Mouse (Mus musculus) spleen, postnatal 14 days (tissue): ENCODE measurements at regions not wholly inside any gene's neighbourhood (a gene's known extent, or its start where the extent isn't known, plus 50 kb on each side); places are given as distances from the start of the nearest gene placed in this dataset.

ENCODE experiments used
- DNase-seq, 2 experiments: peaks; one replicate each; pipeline ENCODE4 v3.0.0; 2021 to 2022; ENCODE audit warnings: low spot score in 2 of 2

- no peak for DNase-seq
These were observed 164.7 kb downstream of the Grb14 start for GRCm38 (mm10) chr2:64860113-64860512.

GRCm38 (mm10) chr2:64853918-64854317 lies 170.9 kb downstream of the Grb14 start:
- DNase-seq: peak in 1 of 2 experiments; percentile 20

DNA sequence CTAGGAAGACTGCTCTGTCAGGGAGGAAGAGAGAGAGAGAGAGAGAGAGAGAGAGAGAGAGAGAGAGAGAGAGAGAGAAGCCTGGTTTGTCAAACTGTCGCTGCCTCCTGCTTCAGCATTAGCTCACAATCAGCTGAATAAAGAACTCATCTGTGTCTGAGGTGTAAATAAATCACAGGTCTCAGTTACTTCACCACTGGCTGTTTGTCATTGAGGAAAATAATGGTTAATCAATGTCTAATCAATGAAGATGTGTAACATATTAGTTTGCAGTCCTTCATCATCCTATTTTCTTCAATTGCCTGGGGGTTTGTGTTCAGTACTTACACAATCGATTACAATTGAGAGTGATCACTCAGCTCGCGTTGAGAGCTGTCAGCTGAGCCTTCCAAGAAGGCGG lies 171.9 kb downstream of the Grb14 start:
- no peak for DNase-seq

DNA sequence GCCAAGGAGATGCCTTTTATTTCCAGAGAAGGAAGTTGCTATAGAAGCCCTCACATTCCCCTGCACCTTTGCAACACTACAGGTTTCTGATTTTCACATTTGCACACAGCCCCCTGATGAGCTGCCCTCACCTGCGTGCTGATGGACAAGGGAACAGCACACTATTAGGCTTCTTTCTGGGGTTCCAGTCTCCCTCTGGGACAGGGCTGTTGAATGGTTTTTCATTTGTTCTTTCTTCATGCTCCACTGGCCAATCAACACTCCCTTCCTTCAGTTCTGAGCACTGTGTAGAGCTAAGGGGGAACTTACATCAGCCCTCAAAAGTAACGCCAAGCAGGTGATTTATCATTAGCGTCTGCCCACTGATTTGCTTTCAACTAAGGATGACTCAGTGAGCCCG lies 173.7 kb downstream of the Grb14 start:
- DNase-seq: no peak

DNA sequence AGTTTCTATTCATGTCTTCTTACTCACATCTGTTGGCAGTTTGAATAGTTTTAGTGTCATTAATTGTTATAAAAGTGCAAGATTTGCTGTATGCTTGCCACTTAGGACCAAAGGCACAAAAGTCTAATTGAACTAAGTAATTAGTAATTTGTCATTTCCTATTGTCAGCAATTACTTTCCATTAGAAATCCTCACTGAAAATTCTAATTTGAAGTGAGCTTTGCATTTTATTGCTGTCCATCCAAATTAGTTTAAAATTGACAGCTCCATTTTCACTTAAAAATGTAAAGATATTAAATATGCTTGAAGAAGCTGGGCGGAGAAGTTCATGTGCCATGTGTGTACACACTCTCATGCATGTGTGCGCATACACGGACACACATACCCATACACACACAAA lies 174.1 kb downstream of the Grb14 start:
- DNase-seq: no peak

DNA sequence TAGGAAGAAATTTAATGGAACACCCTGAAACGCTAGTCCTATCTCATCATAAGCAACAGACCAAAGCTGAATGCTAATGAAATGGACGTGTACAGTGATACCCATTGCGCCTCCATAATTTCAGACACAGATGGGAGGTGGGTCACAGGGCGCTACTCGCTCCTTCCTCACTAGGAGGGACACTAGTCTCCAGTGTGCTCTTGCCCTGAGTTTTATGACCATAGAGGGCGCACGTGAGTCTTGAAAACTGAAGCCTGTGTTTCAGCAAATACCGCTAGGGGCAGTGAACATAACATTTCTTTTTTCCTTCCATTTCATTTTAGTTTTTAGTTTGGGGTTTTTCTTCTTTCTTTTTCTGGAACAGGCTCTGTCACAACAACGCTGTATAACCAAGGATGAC lies 200.3 kb downstream of the Grb14 start:
- DNase-seq: no peak

- no peak for DNase-seq
These were observed 200.9 kb downstream of the Grb14 start for GRCm38 (mm10) chr2:64823905-64824304.

DNA sequence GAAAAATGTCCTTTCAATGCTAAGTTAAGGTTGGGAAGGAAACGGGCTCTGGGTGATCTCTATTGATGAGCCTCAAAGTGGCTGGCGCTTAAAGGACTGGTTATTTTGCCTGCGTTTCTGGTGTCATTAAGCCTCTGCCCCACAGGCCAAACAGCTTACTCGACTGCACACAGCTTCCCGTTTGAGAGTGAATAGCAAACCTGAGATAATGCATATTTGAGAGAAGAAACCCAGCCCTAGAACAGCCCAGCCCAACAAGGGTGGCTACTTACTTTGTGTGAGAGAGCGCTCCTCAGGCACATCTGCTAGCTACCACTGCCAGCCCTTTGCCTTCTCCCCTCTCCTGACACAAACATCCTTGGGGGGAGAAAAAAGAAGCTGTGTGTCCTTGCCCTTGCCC lies 201.7 kb downstream of the Grb14 start:
- DNase-seq: no peak

DNA sequence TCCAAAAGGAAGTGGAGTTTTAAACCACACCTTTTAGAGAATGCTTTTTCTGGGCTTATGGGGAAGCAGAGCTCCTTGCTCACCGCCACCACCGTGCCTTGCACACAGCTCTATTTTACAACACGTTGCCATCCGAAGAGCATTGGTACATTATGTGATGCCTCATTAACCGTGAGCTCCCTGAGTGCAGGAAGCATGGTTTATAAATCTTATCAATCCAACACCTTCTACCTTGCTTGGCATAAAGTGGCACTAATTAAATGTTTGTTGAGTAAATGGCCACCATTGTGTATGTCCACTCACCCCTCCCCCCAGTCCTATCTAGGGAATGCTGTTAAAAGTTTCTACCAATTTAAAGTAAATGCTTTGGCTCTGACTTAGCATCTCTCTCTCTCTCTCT lies 206.6 kb downstream of the Grb14 start:
- no peak for DNase-seq
